Mouse (Mus musculus) limb, embryonic 14.5 days (tissue): Measurements from ENCODE around the gene Wwc1. TPM values are rescaled to one million over a fixed set of nuclear protein-coding genes. Genes with fewer than 3 reads are reported as not detected.
A peak's percentile ranks its signal among the peaks of the same experiment; 100 is the strongest.

Experiments used
- ATAC-seq: fragments of 200-750 bp; cut with Nextera tagmentation; 2 replicates; pipeline ENCODE4 v1.8.0; 2017; ENCODE audit warnings: low read depth, moderate number of reproducible peaks, moderate TSS enrichment; ENCODE audit not compliant: low FRiP score
- DNase-seq: peaks from one replicate; pipeline ENCODE4 v3.0.0-alpha.2; 2015; ENCODE audit warnings: low spot score
- H3K27ac ChIP-seq: fragments of 300-500 bp; sonication (generic); replicated peaks from 2 replicates; pipeline ENCODE4 v1.5.1; 2014; ENCODE audit warnings: low read depth, mild to moderate bottlenecking, low read length, moderate library complexity, mixed read lengths
- H3K27me3 ChIP-seq: fragments of 300-500 bp; sonication (generic); 2 replicates; pipeline ENCODE4 v1.6.1; 2014; ENCODE audit warnings: low read length, mixed read lengths; ENCODE audit not compliant: control insufficient read depth, insufficient read depth
- H3K36me3 ChIP-seq: fragments of 300-500 bp; sonication (generic); 2 replicates; pipeline ENCODE4 v1.6.1; 2014; ENCODE audit warnings: mild to moderate bottlenecking, low read length, moderate library complexity, mixed read lengths; ENCODE audit not compliant: control insufficient read depth, insufficient read depth
- H3K4me1 ChIP-seq: fragments of 300-500 bp; sonication (generic); 2 replicates; pipeline ENCODE4 v1.6.1; 2014; ENCODE audit warnings: antibody characterized with exemption, low read length, mixed read lengths; ENCODE audit not compliant: control insufficient read depth, insufficient read depth
- H3K4me2 ChIP-seq: fragments of 300-500 bp; sonication (generic); replicated peaks from 2 replicates; pipeline ENCODE4 v1.6.1; 2014; ENCODE audit warnings: low read depth, mild to moderate bottlenecking, low read length, moderate library complexity; ENCODE audit not compliant: severe bottlenecking
- H3K4me3 ChIP-seq: fragments of 300-500 bp; sonication (generic); replicated peaks from 2 replicates; pipeline ENCODE4 v1.5.1; 2014; ENCODE audit warnings: low read length
- H3K9ac ChIP-seq: fragments of 300-500 bp; sonication (generic); 2 replicates; pipeline ENCODE4 v1.6.1; 2014; ENCODE audit warnings: mild to moderate bottlenecking, low read depth, low read length, moderate library complexity; ENCODE audit not compliant: severe bottlenecking
- H3K9me3 ChIP-seq: fragments of 300-500 bp; sonication (generic); 2 replicates; pipeline ENCODE4 v1.6.1; 2016; ENCODE audit warnings: low read length; ENCODE audit not compliant: control insufficient read depth
- POLR2A ChIP-seq: fragments of 200-500 bp; IDR thresholded peaks from 2 replicates; pipeline ENCODE4 v1.8.0; 2012; ENCODE audit warnings: inconsistent platforms, mild to moderate bottlenecking, moderate library complexity, borderline replicate concordance; ENCODE audit not compliant: insufficient read depth, insufficient read length; ENCODE audit errors: extremely low read depth
- WGBS: fragments of 180-500 bp; shearing (Covaris S2); extraction: QIAGEN DNeasy Blood & Tissue Kit; methylation state at CpG from one replicate; pipeline ENCODE4 v1.1.7; 2014; 5-methylcytosine and 5-hydroxymethylcytosine counted together
- polyA plus RNA-seq, 2 experiments: library from polyadenylated mRNA; depleted of rRNA in 1 of 2; stranded (reverse) in 1 of 2; unstranded in 1 of 2; fragments of >200 nt; fragmentation: Nextera tagmentation in 1 of 2; extraction: Ambion mirVana in 1 of 2; gene quantifications; 2 replicates each; pipeline versions ENCODE4 v1.2.1 to v1.2.3; 2012 to 2014

The Wwc1 gene
- polyA plus RNA-seq, 2 experiments: 5.8 to 13.9 TPM

- H3K36me3 ChIP-seq: 0 out of 2 replicates have a peak, but pooled peaks cover 3% of the 10 kb centered on the region
- 30% methylated on average over 9 of the region's 9 CpGs for WGBS
- no peaks in the 10 kb centered on the region for H3K27me3 ChIP-seq
- H3K4me2 ChIP-seq: no peak overlapping the region
- peaks cover 7% of the 10 kb centered on the region; the same call in 1 of the 2 replicates for H3K4me1 ChIP-seq
- H3K4me3 ChIP-seq: no peak overlapping the region
- 0 out of 2 replicates have a peak overlapping the region, but pooled peaks have one; percentile 1 for H3K9ac ChIP-seq
- DNase-seq (peak; percentile 68), ATAC-seq (peak; percentile 90)
- H3K27ac ChIP-seq: no peak overlapping the region; the same call in 1 of the 2 replicates
- no peaks in the 10 kb centered on the region for H3K9me3 ChIP-seq
- no peak for TF ChIP-seq POLR2A
These were observed 115.2 kb downstream of the Wwc1 start for GRCm38 (mm10) chr11:35864981-35865604.

DNA sequence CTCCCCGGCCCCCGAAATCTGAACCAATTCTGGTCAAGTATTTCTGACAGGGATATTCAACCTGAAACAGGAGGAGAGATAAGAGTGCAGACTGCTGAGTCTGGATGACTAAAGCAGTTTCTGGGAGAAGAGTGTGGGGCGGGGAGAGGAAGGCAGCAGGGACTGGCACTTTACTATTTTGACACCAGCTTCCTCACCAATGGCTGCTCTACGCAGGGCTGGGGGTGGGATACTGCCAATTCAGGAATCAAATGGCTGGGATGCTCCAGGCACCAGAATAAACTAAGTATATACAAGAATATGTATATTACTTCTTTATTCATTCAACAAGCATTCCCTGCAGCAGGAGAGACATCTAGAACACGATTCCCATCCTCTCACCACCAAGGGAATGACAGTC is 116.7 kb downstream of the Wwc1 start:
- DNase-seq (no peak), ATAC-seq (no peak)
- Histone ChIP-seq H3K4me3 (no peak overlapping the region), H3K4me1 (peaks cover 7% of the 10 kb centered on the region; the same call in 1 of the 2 replicates), H3K27me3 (no peaks in the 10 kb centered on the region), H3K27ac (no peak overlapping the region), H3K4me2 (no peak overlapping the region), H3K9ac (no peak overlapping the region), H3K9me3 (no peaks in the 10 kb centered on the region), H3K36me3 (0 out of 2 replicates have a peak, but pooled peaks cover 3% of the 10 kb centered on the region)
- TF ChIP-seq POLR2A: no peak
- 90% methylated on average over 5 of the region's 5 CpGs for WGBS

DNA sequence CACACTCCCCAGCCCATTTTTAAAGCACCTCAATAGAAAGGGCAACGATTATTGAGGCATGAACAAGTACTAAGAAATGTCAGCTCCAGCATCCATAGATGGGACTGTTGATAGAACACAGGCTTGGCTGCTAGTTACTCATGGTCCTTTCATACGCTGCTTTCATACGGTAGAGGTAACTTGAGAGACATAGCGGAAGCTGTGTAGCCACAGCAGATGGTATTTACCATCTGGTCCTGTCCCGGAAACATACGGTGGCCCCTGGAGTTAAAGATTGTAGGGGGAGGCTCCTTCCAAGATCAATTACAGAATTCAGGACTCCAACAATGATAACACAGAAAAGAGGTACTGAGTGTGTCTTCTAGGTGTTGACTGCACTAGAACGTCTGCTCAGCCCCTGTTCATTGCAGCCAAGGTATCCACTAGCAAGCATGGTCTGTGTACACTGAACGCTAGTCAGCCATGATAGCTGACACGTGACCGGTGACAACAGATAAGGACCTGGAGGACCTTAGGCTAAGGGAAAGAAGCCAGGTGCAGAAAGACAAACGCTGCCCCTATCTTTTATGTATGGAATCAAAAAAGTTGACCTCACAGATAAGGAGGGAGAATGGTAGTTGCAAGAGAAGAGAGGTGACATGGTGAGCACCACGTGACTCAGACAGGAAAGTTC is 122.8 kb downstream of the Wwc1 start:
- no peak for ATAC-seq
- Histone ChIP-seq H3K9ac (no peak overlapping the region), H3K4me2 (no peak overlapping the region), H3K4me3 (no peak overlapping the region), H3K9me3 (no peaks in the 10 kb centered on the region), H3K27ac (no peak overlapping the region), H3K4me1 (0 out of 2 replicates have a peak, but pooled peaks cover 3% of the 10 kb centered on the region), H3K27me3 (no peaks in the 10 kb centered on the region), H3K36me3 (0 out of 2 replicates have a peak, but pooled peaks cover 3% of the 10 kb centered on the region)
- TF ChIP-seq POLR2A: no peak
- no peak for DNase-seq
- WGBS: 84% methylated on average over 12 of the region's 12 CpGs

GRCm38 (mm10) chr11:35856359-35857040 is 123.8 kb downstream of the Wwc1 start:
- Histone ChIP-seq H3K4me1 (0 out of 2 replicates have a peak, but pooled peaks cover 3% of the 10 kb centered on the region), H3K4me3 (no peak overlapping the region), H3K27me3 (no peaks in the 10 kb centered on the region), H3K36me3 (peaks cover 4% of the 10 kb centered on the region; the same call in 1 of the 2 replicates), H3K9ac (no peak overlapping the region), H3K4me2 (no peak overlapping the region), H3K9me3 (no peaks in the 10 kb centered on the region), H3K27ac (no peak overlapping the region)
- no peak for TF ChIP-seq POLR2A
- DNase-seq (no peak), ATAC-seq (no peak)
- 52% methylated on average over 11 of the region's 11 CpGs for WGBS

DNA sequence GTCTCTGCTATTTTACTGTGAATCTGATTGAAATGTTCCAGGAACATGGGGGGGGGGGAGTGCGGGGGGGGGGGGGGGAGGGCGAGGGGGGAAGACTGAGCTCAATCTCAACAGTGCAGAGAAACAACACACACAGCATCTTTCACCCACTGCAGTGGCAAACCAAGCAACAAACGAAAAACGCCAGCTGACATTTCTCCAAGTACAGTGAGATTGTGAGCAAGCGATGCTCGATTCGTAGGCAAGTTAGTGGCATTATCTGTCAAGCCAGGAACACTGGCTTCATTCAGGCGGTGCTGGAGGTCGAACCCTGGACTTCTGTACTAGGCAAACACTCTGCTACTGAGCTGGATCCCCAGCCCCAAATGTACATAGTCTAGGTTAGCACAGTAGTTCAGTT is 124.8 kb downstream of the Wwc1 start:
- H3K4me1 ChIP-seq: 0 out of 2 replicates have a peak, but pooled peaks cover 3% of the 10 kb centered on the region
- no peaks in the 10 kb centered on the region for H3K9me3 ChIP-seq
- H3K27ac ChIP-seq: no peak overlapping the region
- H3K9ac ChIP-seq: no peak overlapping the region
- H3K36me3 ChIP-seq: peaks cover 3% of the 10 kb centered on the region; the same call in 1 of the 2 replicates
- ATAC-seq (no peak), DNase-seq (no peak)
- 93% methylated on average over 7 of the region's 9 CpGs for WGBS
- TF ChIP-seq POLR2A: no peak
- H3K27me3 ChIP-seq: no peaks in the 10 kb centered on the region
- no peak overlapping the region for H3K4me3 ChIP-seq
- H3K4me2 ChIP-seq: no peak overlapping the region
